Mouse (Mus musculus) myocyte (in vitro differentiated cells): Measurements from ENCODE around the gene Apoa4.

Experiments used
- POLR2A ChIP-seq: IDR thresholded peaks from one replicate; pipeline ENCODE4 v1.6.1; 2011; ENCODE audit warnings: low read depth, mild to moderate bottlenecking, control low read depth, moderate library complexity; ENCODE audit not compliant: insufficient read length
- REST ChIP-seq: IDR thresholded peaks from one replicate; pipeline ENCODE4 v1.6.1; 2011; ENCODE audit warnings: mild to moderate bottlenecking, control low read depth, moderate library complexity; ENCODE audit not compliant: insufficient read depth, insufficient read length

DNA sequence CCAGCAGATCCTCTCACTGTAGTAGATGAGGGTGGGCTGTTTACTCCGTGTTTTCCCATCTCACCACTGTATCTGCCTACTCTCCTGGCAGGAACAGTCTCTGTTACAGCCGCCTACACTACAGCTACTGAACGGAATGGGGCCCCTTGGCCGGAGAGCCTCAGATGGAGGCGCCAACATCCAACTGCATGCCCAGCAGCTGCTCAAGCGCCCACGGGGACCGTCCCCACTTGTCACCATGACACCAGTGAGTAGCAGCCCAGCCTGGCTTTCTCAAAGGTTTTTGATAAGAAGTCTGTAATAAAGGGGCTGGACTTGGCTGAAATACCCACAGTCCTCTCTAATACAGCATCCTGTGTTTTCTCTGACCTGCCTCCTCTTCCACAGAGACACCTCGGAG lies 42.0 kb upstream of the Apoa4 start:
- TF ChIP-seq REST (no peak), POLR2A (no peak)
